Mouse (Mus musculus) heart, adult 2 months (tissue): ENCODE measurements around the gene Bbs10.

Source experiments
- EP300 ChIP-seq: fragments of 200-500 bp; IDR thresholded peaks from 2 replicates; pipeline ENCODE4 v1.6.1; 2011; ENCODE audit warnings: low read depth, low read length, control low read depth; ENCODE audit not compliant: insufficient read depth
- POLR2A ChIP-seq: fragments of 200-500 bp; IDR thresholded peaks from 2 replicates; pipeline ENCODE4 v1.6.1; 2011; ENCODE audit warnings: mild to moderate bottlenecking, low read depth, low read length, control low read depth; ENCODE audit not compliant: insufficient read depth

GRCm38 (mm10) chr10:111315940-111316339, 17.5 kb downstream of the Bbs10 start:
- no peak for TF ChIP-seq EP300
- no peak for TF ChIP-seq POLR2A
